Mouse (Mus musculus): Measurements from ENCODE around the gene Col6a5. TPM values are rescaled to one million over a fixed set of nuclear protein-coding genes. Genes with fewer than 3 reads are reported as not detected.

Gene Col6a5
- polyA plus RNA-seq, 1 experiment from 2014 or later: 0.63 TPM

- Histone ChIP-seq H3K4me2 (ENCODE audit: low read depth, low read length) (no peak overlapping the region), H3K4me3 (ENCODE audit: low read length) (no peak overlapping the region), H3K9ac (ENCODE audit: low read length) (no peak overlapping the region), H3K9me3 (ENCODE audit: control insufficient read depth, low read length) (no peaks in the 10 kb centered on the region), H3K27me3 (ENCODE audit: control insufficient read depth, insufficient read depth, low read depth, low read length) (no peaks in the 10 kb centered on the region), H3K4me1 (replicated peaks; ENCODE audit: control insufficient read depth, insufficient read depth, low read length) (no peaks in the 10 kb centered on the region), H3K36me3 (ENCODE audit: control insufficient read depth, insufficient read depth, low read length) (no peaks in the 10 kb centered on the region), H3K27ac (ENCODE audit: low read length) (no peak overlapping the region)
- WGBS: 64% methylated on average over 29 of the region's 29 CpGs
- 0 out of 2 replicates have a peak, but pooled peaks have one; percentile 17 for ATAC-seq (ENCODE audit: low read depth)
Observed at GRCm38 (mm10) chr9:105819155-105819709, 141.2 kb downstream of the Col6a5 start.

DNA sequence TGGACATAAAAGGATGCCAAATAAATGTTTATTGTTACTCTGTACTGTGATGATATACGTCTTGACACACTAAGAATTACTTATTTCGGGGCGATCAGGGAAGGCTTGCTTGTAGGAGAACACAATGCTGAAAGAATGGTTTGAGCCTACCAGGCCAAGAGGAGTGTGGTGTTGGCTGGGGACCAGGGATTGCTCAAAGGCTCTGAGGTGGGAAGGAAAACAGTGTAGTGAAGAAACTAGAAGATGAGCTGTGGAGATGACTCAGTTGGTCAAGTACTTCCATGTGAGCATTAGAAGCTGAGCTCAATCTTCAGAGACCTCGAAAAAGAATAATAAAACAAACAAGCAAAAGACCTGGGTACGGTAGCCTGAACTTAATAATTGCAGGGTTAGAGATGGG lies 146.0 kb downstream of the Col6a5 start:
- Histone ChIP-seq H3K27me3 (ENCODE audit: control insufficient read depth, insufficient read depth, low read depth, low read length) (no peaks in the 10 kb centered on the region), H3K9ac (ENCODE audit: low read length) (no peak overlapping the region), H3K36me3 (ENCODE audit: control insufficient read depth, insufficient read depth, low read length) (no peaks in the 10 kb centered on the region), H3K4me2 (ENCODE audit: low read depth, low read length) (no peak overlapping the region), H3K4me1 (replicated peaks; ENCODE audit: control insufficient read depth, insufficient read depth, low read length) (no peaks in the 10 kb centered on the region), H3K27ac (ENCODE audit: low read length) (no peak overlapping the region), H3K4me3 (ENCODE audit: low read length) (no peak overlapping the region), H3K9me3 (ENCODE audit: control insufficient read depth, low read length) (no peaks in the 10 kb centered on the region)
- WGBS: 71% methylated on average over 5 of the region's 5 CpGs
- ATAC-seq (ENCODE audit: low read depth): no peak

GRCm38 (mm10) chr9:105811458-105811857 lies 149.0 kb downstream of the Col6a5 start:
- 57% methylated on average over 7 of the region's 7 CpGs for WGBS
- H3K4me3 ChIP-seq (ENCODE audit: low read length): no peak overlapping the region
- no peaks in the 10 kb centered on the region for H3K36me3 ChIP-seq (ENCODE audit: control insufficient read depth, insufficient read depth, low read length)
- H3K4me2 ChIP-seq (ENCODE audit: low read depth, low read length): no peak overlapping the region
- no peaks in the 10 kb centered on the region for H3K4me1 ChIP-seq (replicated peaks; ENCODE audit: control insufficient read depth, insufficient read depth, low read length)
- H3K9ac ChIP-seq (ENCODE audit: low read length): no peak overlapping the region
- no peaks in the 10 kb centered on the region for H3K27me3 ChIP-seq (ENCODE audit: control insufficient read depth, insufficient read depth, low read depth, low read length)
- ATAC-seq (ENCODE audit: low read depth): no peak
- H3K27ac ChIP-seq (ENCODE audit: low read length): no peak overlapping the region
- H3K9me3 ChIP-seq (ENCODE audit: control insufficient read depth, low read length): no peaks in the 10 kb centered on the region

DNA sequence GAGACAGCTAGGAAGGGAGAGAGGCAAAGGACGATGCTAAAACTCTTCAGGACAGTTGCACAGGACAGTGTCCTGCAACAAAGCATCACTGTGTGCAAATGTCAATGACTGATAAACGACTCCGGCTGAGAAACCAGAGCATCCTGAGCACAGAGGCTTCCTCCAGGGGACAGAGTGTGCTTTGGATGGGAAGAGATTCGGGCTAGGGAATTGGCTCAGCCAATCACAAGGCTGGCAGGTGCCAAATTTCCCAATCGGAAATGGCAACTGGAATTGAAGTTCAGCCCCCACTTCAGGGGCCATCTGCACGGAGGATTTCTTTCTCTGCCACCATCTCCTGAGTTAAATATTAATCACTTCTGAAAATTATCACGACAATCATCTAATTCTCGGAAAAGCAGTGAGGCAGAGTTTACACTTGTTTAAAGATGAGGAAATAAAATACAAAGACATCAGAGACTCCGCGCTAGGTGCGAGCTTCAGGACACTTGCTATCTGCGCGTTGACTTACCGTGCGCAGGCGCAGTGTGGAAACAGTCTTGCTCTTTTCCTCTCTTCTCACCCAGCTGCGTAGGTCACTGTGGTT lies 151.4 kb downstream of the Col6a5 start:
- Histone ChIP-seq H3K4me2 (ENCODE audit: low read depth, low read length) (no peak overlapping the region), H3K9me3 (ENCODE audit: control insufficient read depth, low read length) (no peaks in the 10 kb centered on the region), H3K9ac (ENCODE audit: low read length) (no peak overlapping the region), H3K36me3 (ENCODE audit: control insufficient read depth, insufficient read depth, low read length) (no peaks in the 10 kb centered on the region), H3K4me1 (replicated peaks; ENCODE audit: control insufficient read depth, insufficient read depth, low read length) (no peaks in the 10 kb centered on the region), H3K27me3 (ENCODE audit: control insufficient read depth, insufficient read depth, low read depth, low read length) (no peaks in the 10 kb centered on the region), H3K27ac (ENCODE audit: low read length) (no peak overlapping the region), H3K4me3 (ENCODE audit: low read length) (no peak overlapping the region)
- no peak for ATAC-seq (ENCODE audit: low read depth)
- 68% methylated on average over 17 of the region's 17 CpGs for WGBS

Other genes starting within 250 kb of the Col6a5 start
- 1.3 and 1.7 TPM in 2 replicates for gene Col6a6, start 132.5 kb downstream of the Col6a5 start, polyA plus RNA-seq (2015; fragmentation: Nextera tagmentation; extraction: Ambion mirVana)
- 2.0 and 2.4 TPM in 2 replicates for gene Col6a4, start 136.1 kb upstream of the Col6a5 start, polyA plus RNA-seq (2015; fragmentation: Nextera tagmentation; extraction: Ambion mirVana)
- 1.4 and 1.9 TPM in 2 replicates for gene Glyctk, start 197.5 kb upstream of the Col6a5 start, polyA plus RNA-seq (2015; fragmentation: Nextera tagmentation; extraction: Ambion mirVana)
- 16.3 and 17.5 TPM in 2 replicates for gene Wdr82, start 210.3 kb upstream of the Col6a5 start, polyA plus RNA-seq (2015; fragmentation: Nextera tagmentation; extraction: Ambion mirVana)
- 53.1 and 56.7 TPM in 2 replicates for gene Ppm1m, start 239.1 kb upstream of the Col6a5 start, polyA plus RNA-seq (2015; fragmentation: Nextera tagmentation; extraction: Ambion mirVana)
- gene Twf2, start 242.5 kb upstream of the Col6a5 start, polyA plus RNA-seq (2015; fragmentation: Nextera tagmentation; extraction: Ambion mirVana): 69.8 and 69.9 TPM in 2 replicates

All from lung, embryonic 16.5 days (tissue).